Mouse (Mus musculus): ENCODE results near the gene Lrp5.
"Not testable (repeated sequence)": the region's sequence is repeated elsewhere in the genome, so short reads cannot be mapped to it uniquely, and the experiment has no call there.

- not testable (repeated sequence) for TF ChIP-seq CTCF, EP300 (IDR thresholded peaks at IDR 0.05; ENCODE audit: low read depth)
Observed at GRCm38 (mm10) chr19:3657065-3657464, 29.3 kb downstream of the Lrp5 start.
